Mouse (Mus musculus) naive thymus-derived CD4-positive, alpha-beta T cell, adult 5 months (primary cell): Measurements from ENCODE around the gene Mier3. TPM values are rescaled to one million over a fixed set of nuclear protein-coding genes. Genes with fewer than 3 reads are reported as not detected.

ENCODE experiments used
- polyA plus RNA-seq: library from polyadenylated mRNA; unstranded; fragments of 100-300 nt; shearing (Covaris generic); gene quantifications from one replicate; pipeline ENCODE4 v1.2.1, GENCODE M21; 2017

The Mier3 gene
- 12.8 TPM for polyA plus RNA-seq

GRCm38 (mm10) chr13:111680679-111681078, at the start of gene Mier3:
Gene Mier3 (plus strand): TSS chr13:111680979.

Other genes starting within 250 kb of the Mier3 start
- 241 TPM for gene Gpbp1, start 190.9 kb upstream of the Mier3 start, polyA plus RNA-seq
- not detected for gene Gm49496, start 131.0 kb upstream of the Mier3 start, polyA plus RNA-seq
- gene Gm10198, start 88.2 kb upstream of the Mier3 start, polyA plus RNA-seq, result not detected
- gene Map3k1, start 128.0 kb downstream of the Mier3 start, polyA plus RNA-seq, result 76.3 TPM